Mouse (Mus musculus) heart, postnatal 0 days (tissue): ENCODE measurements around the gene Spsb3. TPM values are rescaled to one million over a fixed set of nuclear protein-coding genes. Genes with fewer than 3 reads are reported as not detected.

Experiments used
- ATAC-seq: fragments of 200-750 bp; cut with Nextera tagmentation; 2 replicates; pipeline ENCODE4 v1.8.0; 2017; ENCODE audit warnings: low read depth, moderate number of reproducible peaks, moderate library complexity; ENCODE audit not compliant: insufficient read depth
- DNase-seq: peaks from one replicate; pipeline ENCODE4 v3.0.0-alpha.2; 2016; ENCODE audit warnings: low spot score
- H3K27ac ChIP-seq: fragments of 300-500 bp; sonication (generic); 2 replicates; pipeline ENCODE4 v1.5.1; 2014; ENCODE audit warnings: low read depth, mild to moderate bottlenecking
- H3K27me3 ChIP-seq: fragments of 300-500 bp; sonication (generic); 2 replicates; pipeline ENCODE4 v1.6.1; 2014; ENCODE audit warnings: low read length, mixed read lengths; ENCODE audit not compliant: control insufficient read depth, insufficient read depth
- H3K36me3 ChIP-seq: fragments of 300-500 bp; sonication (generic); replicated peaks from 2 replicates; pipeline ENCODE4 v1.6.1; 2014; ENCODE audit warnings: low read length, mixed read lengths; ENCODE audit not compliant: control insufficient read depth, insufficient read depth
- H3K4me1 ChIP-seq: fragments of 300-500 bp; sonication (generic); 2 replicates; pipeline ENCODE4 v1.6.1; 2014; ENCODE audit warnings: antibody characterized with exemption; ENCODE audit not compliant: control insufficient read depth, insufficient read depth
- H3K4me2 ChIP-seq: fragments of 300-500 bp; sonication (generic); 2 replicates; pipeline ENCODE4 v1.6.1; 2014; ENCODE audit warnings: low read depth, mild to moderate bottlenecking, low read length, moderate library complexity
- H3K4me3 ChIP-seq: fragments of 300-500 bp; sonication (generic); 2 replicates; pipeline ENCODE4 v1.5.1; 2014; ENCODE audit warnings: low read depth, low read length
- H3K9ac ChIP-seq: fragments of 300-500 bp; sonication (generic); replicated peaks from 2 replicates; pipeline ENCODE4 v1.6.1; 2014; ENCODE audit warnings: low read depth, low read length, mixed read lengths
- H3K9me3 ChIP-seq: fragments of 300-500 bp; sonication (generic); replicated peaks from 2 replicates; pipeline ENCODE4 v1.6.1; 2016; ENCODE audit warnings: low read length; ENCODE audit not compliant: control insufficient read depth
- CTCF ChIP-seq: IDR thresholded peaks from 2 replicates; pipeline ENCODE4 v1.5.1; 2016; ENCODE audit warnings: antibody characterized with exemption, control low read depth, low read depth
- EP300 ChIP-seq: IDR thresholded peaks from 2 replicates; pipeline ENCODE4 v1.6.1; 2016; ENCODE audit warnings: antibody characterized with exemption, low read depth
- WGBS: fragments of 180-500 bp; shearing (Covaris S2); extraction: QIAGEN DNeasy Blood & Tissue Kit; methylation state at CpG from one replicate; pipeline ENCODE4 v1.1.7; 2014; 5-methylcytosine and 5-hydroxymethylcytosine counted together
- polyA plus RNA-seq: library from polyadenylated mRNA; unstranded; fragments of >200 nt; fragmentation: Nextera tagmentation; extraction: Ambion mirVana; gene quantifications from 2 replicates; pipeline ENCODE4 v1.2.1, GENCODE M21; 2015
- total RNA-seq: library from RNA; depleted of rRNA; stranded (reverse); fragments of >200 nt; gene quantifications from 2 replicates; pipeline ENCODE4 v1.2.3, GENCODE M21; 2014; ENCODE audit warnings: low replicate concordance

Spsb3 gene
- total and polyA plus RNA-seq, 2 experiments from 2014 or later = 40.2 to 74.6 TPM

GRCm38 (mm10) chr17:24898041-24898854 is 11.8 kb downstream of the Spsb3 start:
- DNase-seq (no peak), ATAC-seq (no peak)
- Histone ChIP-seq H3K27me3 (no peaks in the 10 kb centered on the region), H3K9ac (no peak overlapping the region), H3K27ac (peak overlapping the region; percentile 73), H3K9me3 (no peaks in the 10 kb centered on the region), H3K36me3 (peaks cover 59% of the 10 kb centered on the region), H3K4me1 (peaks cover 20% of the 10 kb centered on the region; the same call in 1 of the 2 replicates), H3K4me2 (no peak overlapping the region), H3K4me3 (no peak overlapping the region)
- TF ChIP-seq EP300 (no peak), CTCF (no peak)
- WGBS = 74% methylated on average over 4 of the region's 4 CpGs

GRCm38 (mm10) chr17:24899153-24899552 is 12.7 kb downstream of the Spsb3 start:
- peaks cover 64% of the 10 kb centered on the region for H3K36me3 ChIP-seq
- ATAC-seq = peak; percentile 78

GRCm38 (mm10) chr17:24900014-24900413 is 13.6 kb downstream of the Spsb3 start:
- H3K27me3 ChIP-seq = no peaks in the 10 kb centered on the region
- H3K27ac ChIP-seq = no peak overlapping the region
- H3K4me3 ChIP-seq = no peak overlapping the region
- no peak overlapping the region for H3K4me2 ChIP-seq
- H3K9me3 ChIP-seq = no peaks in the 10 kb centered on the region
- DNase-seq (no peak), ATAC-seq (no peak)
- 90% methylated on average over 6 of the region's 6 CpGs for WGBS
- H3K4me1 ChIP-seq = peaks cover 15% of the 10 kb centered on the region; the same call in 1 of the 2 replicates
- peaks cover 72% of the 10 kb centered on the region for H3K36me3 ChIP-seq
- TF ChIP-seq CTCF (no peak), EP300 (no peak)
- H3K9ac ChIP-seq = no peak overlapping the region

More at GRCm38 (mm10) chr17:24899153-24899552, 12.7 kb downstream of the Spsb3 start:
- Histone ChIP-seq H3K4me1 (peaks cover 17% of the 10 kb centered on the region; the same call in 1 of the 2 replicates), H3K4me2 (no peak overlapping the region), H3K27me3 (no peaks in the 10 kb centered on the region), H3K9ac (no peak overlapping the region), H3K27ac (peak overlapping the region; percentile 73), H3K9me3 (no peaks in the 10 kb centered on the region), H3K4me3 (no peak overlapping the region)
- DNase-seq = peak; percentile 60
- peak; percentile 36; the same call in 1 of the 2 replicates for TF ChIP-seq EP300
- no peak for TF ChIP-seq CTCF
- 52% methylated on average over 5 of the region's 5 CpGs for WGBS

- TF ChIP-seq CTCF (no peak), EP300 (no peak)
- H3K4me1 ChIP-seq = peaks cover 2% of the 10 kb centered on the region; the same call in 1 of the 2 replicates
- no peak overlapping the region for H3K27ac ChIP-seq
- no peak overlapping the region for H3K4me2 ChIP-seq
- no peak overlapping the region for H3K9ac ChIP-seq
- no peaks in the 10 kb centered on the region for H3K9me3 ChIP-seq
- 86% methylated on average over 5 of the region's 5 CpGs for WGBS
- no peaks in the 10 kb centered on the region for H3K27me3 ChIP-seq
- peaks cover 93% of the 10 kb centered on the region for H3K36me3 ChIP-seq
- no peak for ATAC-seq
- no peak for DNase-seq
- H3K4me3 ChIP-seq = no peak overlapping the region
These were observed 15.7 kb downstream of the Spsb3 start for GRCm38 (mm10) chr17:24902124-24902523.

- Histone ChIP-seq H3K4me1 (no peaks in the 10 kb centered on the region), H3K4me3 (no peak overlapping the region), H3K9me3 (no peaks in the 10 kb centered on the region), H3K27ac (no peak overlapping the region), H3K4me2 (no peak overlapping the region), H3K27me3 (no peaks in the 10 kb centered on the region), H3K36me3 (peaks cover 100% of the 10 kb centered on the region), H3K9ac (no peak overlapping the region)
- 71% methylated on average over 9 of the region's 9 CpGs for WGBS
- no peak for ATAC-seq
- DNase-seq = no peak
- peak; percentile 38; the same call in 1 of the 2 replicates for TF ChIP-seq CTCF
- no peak for TF ChIP-seq EP300
These were observed 16.4 kb downstream of the Spsb3 start for GRCm38 (mm10) chr17:24902671-24903474.
